Mouse (Mus musculus): ENCODE measurements around the gene Hic2. TPM values are rescaled to one million over a fixed set of nuclear protein-coding genes. Genes with fewer than 3 reads are reported as not detected.

Gene Hic2
- polyA plus RNA-seq, 1 experiment from 2014 or later: 10.8 TPM

DNA sequence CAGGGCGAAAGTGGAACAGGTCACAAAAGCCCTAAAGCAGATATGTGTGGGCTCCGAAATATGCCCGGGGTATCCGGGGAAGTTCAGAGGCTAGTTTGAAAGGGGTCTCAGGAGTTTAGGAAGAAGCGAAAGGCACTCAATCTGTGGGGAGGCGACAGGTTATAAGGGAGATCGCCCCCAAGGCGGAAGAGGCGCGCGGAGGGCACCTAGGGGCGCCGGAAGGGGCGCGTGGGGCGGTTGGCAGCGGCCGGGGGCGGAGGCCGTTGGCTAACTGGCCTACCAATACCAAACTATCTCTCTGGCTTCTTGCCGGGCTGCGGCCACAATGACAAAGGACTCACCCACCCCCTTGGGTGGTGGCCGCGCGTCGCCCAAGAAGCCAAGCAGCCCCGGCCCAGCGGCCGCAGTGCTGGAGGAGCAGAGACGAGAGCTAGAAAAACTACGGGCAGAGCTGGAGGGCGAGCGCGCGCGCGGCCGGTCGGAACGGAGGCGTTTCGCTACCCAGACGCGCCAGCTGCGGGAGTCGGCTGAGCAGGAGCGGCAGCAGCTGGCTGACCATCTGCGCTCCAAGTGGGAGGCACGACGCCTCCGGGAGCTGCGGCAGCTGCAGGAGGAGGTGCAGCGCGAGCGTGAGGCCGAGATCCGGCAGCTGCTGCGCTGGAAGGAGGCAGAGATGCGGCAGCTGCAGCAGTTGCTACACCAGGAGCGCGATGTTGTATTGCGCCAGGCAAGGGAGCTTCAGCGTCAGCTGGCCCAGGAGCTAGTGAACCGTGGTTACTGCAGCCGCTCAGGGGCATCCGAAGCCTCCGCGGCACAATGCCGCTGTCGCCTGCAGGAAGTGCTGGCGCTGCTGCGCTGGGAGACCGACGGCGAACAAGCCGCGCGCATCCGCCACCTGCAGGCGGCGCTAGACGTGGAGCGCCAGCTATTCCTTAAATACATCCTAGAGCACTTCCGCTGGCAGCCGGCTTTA is 24.7 kb upstream of the Hic2 start, which contains the start of gene Rimbp3:
Rimbp3 (plus strand) TSS at position 215 of the 973 bp plus-strand sequence.
- H3K9ac ChIP-seq (ENCODE audit: low read length): peak within 1 kb of the TSS; percentile 84
- ATAC-seq (ENCODE audit: low FRiP score) (peak; percentile 87), DNase-seq (ENCODE audit: low spot score, missing footprints) (peak; percentile 99)
- peaks cover 5% of the 10 kb centered on the region; the same call in 1 of the 2 replicates for H3K27me3 ChIP-seq (ENCODE audit: control insufficient read depth, insufficient read depth, low read length)
- H3K4me2 ChIP-seq: peak within 1 kb of the TSS; percentile 97
- peaks cover 14% of the 10 kb centered on the region for H3K4me1 ChIP-seq (ENCODE audit: control insufficient read depth, insufficient read depth, low read length)
- under 1% methylated on average over 85 of the region's 85 CpGs for WGBS
- H3K4me3 ChIP-seq (ENCODE audit: low read depth, low read length): peak within 1 kb of the TSS; percentile 54
- H3K36me3 ChIP-seq (ENCODE audit: control insufficient read depth, insufficient read depth, low read length): no peaks in the 10 kb centered on the region
- no peaks in the 10 kb centered on the region for H3K9me3 ChIP-seq (ENCODE audit: control insufficient read depth, low read length)
- peak within 1 kb of the TSS; percentile 93 for H3K27ac ChIP-seq (ENCODE audit: low read depth, low read length)

DNA sequence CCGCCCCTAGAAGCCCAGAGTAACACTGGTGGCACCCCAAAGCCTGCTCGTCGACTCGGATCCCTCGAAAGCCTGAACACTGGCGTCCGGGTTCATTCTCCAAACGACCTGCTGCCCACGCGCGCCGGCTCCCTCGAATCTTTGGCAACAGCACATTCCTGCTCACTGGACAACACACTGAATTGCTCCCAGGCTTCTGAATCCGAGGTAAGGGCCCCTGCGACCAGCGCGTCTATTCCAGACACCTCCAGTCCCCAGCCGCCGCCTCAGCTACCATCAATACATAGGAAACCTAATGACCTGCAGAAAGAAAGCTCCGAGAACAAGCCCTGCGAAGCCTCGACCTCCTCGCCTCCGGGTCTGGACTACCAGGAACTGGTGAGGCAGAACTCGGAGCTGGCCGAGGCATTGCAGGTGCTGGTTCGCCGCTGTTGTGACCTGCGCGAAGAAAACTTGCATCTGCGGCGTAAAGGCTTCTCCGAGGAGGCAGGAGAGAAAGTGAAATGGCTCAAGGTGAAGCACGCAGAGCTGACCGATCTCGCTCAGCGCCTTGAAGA is 23.9 kb upstream of the Hic2 start:
- H3K4me3 ChIP-seq (ENCODE audit: low read depth, low read length): peak overlapping the region; percentile 54
- DNase-seq (ENCODE audit: low spot score, missing footprints): no peak
- peaks cover 14% of the 10 kb centered on the region for H3K4me1 ChIP-seq (ENCODE audit: control insufficient read depth, insufficient read depth, low read length)
- no peaks in the 10 kb centered on the region for H3K36me3 ChIP-seq (ENCODE audit: control insufficient read depth, insufficient read depth, low read length)
- peaks cover 5% of the 10 kb centered on the region; the same call in 1 of the 2 replicates for H3K27me3 ChIP-seq (ENCODE audit: control insufficient read depth, insufficient read depth, low read length)
- peak; percentile 6; the same call in 1 of the 2 replicates for ATAC-seq (ENCODE audit: low FRiP score)
- no peaks in the 10 kb centered on the region for H3K9me3 ChIP-seq (ENCODE audit: control insufficient read depth, low read length)
- peak overlapping the region; percentile 93 for H3K27ac ChIP-seq (ENCODE audit: low read depth, low read length)
- 2% methylated on average over 37 of the region's 37 CpGs for WGBS
- H3K4me2 ChIP-seq: peak overlapping the region; percentile 97
- H3K9ac ChIP-seq (ENCODE audit: low read length): peak overlapping the region; percentile 84

DNA sequence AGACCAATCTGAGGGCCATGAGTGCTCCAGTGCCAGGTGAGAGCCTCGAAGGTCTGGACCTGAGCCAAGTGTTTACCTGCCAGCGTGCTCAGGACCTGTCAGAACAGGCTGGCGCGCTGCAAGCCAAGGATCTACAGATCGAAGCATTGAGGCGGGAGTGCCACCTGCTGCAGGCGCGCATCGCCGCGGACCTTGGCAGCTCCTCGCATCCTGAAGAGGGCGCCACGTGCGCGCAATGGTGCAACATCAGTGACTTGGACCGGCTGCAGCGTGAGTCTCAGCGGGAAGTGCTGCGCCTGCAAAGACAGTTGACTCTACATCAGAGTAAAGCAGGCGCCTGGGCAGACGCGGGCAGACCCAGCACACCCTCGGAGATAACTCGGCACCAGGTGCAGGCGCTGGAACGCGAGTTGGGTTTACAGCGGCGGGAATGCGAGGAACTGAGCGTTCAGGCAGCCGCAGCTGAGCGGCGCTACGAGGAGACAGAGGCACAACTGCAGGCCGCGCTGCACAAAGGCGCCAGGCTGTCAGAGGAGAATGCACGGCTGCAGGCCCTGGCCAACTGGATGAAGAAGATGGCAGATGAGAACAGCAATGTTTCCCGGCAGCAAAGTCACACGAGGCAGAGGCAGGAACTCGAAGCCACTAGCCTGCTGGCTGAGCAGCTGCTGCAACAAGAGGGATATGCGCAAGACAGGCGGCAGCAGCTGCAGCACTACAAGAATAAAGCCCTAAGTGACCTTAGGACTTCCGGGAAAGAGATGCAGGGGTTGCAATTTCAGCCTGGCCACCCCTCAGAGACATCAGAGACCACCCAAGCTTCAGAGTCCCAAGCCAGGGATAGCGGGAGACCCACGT is 23.2 kb upstream of the Hic2 start:
- Histone ChIP-seq H3K4me3 (ENCODE audit: low read depth, low read length) (peak overlapping the region; percentile 54), H3K4me2 (peak overlapping the region; percentile 97), H3K9me3 (ENCODE audit: control insufficient read depth, low read length) (no peaks in the 10 kb centered on the region), H3K27me3 (ENCODE audit: control insufficient read depth, insufficient read depth, low read length) (peaks cover 5% of the 10 kb centered on the region; the same call in 1 of the 2 replicates), H3K27ac (ENCODE audit: low read depth, low read length) (no peak overlapping the region), H3K36me3 (ENCODE audit: control insufficient read depth, insufficient read depth, low read length) (no peaks in the 10 kb centered on the region), H3K4me1 (ENCODE audit: control insufficient read depth, insufficient read depth, low read length) (peaks cover 14% of the 10 kb centered on the region), H3K9ac (ENCODE audit: low read length) (peak overlapping the region; percentile 84)
- peak; percentile 71 for ATAC-seq (ENCODE audit: low FRiP score)
- WGBS: 8% methylated on average over 48 of the region's 48 CpGs
- DNase-seq (ENCODE audit: low spot score, missing footprints): peak; percentile 98

DNA sequence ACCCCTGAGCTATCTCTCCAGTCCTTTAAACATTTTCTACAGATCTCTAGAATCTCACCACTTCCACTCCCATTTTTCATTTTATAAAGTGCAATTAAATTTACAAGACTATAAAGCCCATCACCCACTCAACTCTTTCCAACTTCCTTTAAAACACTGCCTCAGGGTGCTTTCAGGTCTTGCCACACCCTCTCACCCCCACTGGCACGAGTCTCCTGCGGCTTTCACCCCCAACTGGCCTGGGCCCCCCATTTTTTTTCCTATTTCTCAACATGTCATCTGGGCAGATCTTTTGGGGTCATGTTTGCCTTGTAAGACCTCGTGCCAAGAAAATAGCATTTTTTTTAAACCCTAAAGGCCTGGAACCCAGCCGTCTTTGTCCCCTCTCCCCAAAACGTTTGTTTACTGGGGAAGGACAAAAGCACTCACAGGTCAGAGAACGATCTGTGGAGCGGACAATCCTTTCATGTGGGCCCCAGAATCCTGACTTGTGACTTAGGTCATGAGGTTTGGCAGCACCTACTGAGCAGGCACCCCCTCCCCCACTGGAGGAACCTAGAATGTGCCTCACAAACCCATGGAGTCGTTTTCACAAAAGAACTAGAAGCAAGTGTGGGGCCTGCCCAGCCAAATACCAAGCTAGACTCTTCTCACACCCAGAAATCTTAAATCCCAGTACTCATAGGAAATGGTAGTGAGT is 16.3 kb upstream of the Hic2 start:
- DNase-seq (ENCODE audit: low spot score, missing footprints): no peak
- H3K9me3 ChIP-seq (ENCODE audit: control insufficient read depth, low read length): no peaks in the 10 kb centered on the region
- no peaks in the 10 kb centered on the region for H3K27me3 ChIP-seq (ENCODE audit: control insufficient read depth, insufficient read depth, low read length)
- H3K4me2 ChIP-seq: no peak overlapping the region
- ATAC-seq (ENCODE audit: low FRiP score): no peak
- no peak overlapping the region for H3K4me3 ChIP-seq (ENCODE audit: low read depth, low read length)
- WGBS: 63% methylated on average over 8 of the region's 8 CpGs
- H3K36me3 ChIP-seq (ENCODE audit: control insufficient read depth, insufficient read depth, low read length): no peaks in the 10 kb centered on the region
- no peaks in the 10 kb centered on the region for H3K4me1 ChIP-seq (ENCODE audit: control insufficient read depth, insufficient read depth, low read length)
- no peak overlapping the region for H3K27ac ChIP-seq (ENCODE audit: low read depth, low read length)
- no peak overlapping the region for H3K9ac ChIP-seq (ENCODE audit: low read length)

DNA sequence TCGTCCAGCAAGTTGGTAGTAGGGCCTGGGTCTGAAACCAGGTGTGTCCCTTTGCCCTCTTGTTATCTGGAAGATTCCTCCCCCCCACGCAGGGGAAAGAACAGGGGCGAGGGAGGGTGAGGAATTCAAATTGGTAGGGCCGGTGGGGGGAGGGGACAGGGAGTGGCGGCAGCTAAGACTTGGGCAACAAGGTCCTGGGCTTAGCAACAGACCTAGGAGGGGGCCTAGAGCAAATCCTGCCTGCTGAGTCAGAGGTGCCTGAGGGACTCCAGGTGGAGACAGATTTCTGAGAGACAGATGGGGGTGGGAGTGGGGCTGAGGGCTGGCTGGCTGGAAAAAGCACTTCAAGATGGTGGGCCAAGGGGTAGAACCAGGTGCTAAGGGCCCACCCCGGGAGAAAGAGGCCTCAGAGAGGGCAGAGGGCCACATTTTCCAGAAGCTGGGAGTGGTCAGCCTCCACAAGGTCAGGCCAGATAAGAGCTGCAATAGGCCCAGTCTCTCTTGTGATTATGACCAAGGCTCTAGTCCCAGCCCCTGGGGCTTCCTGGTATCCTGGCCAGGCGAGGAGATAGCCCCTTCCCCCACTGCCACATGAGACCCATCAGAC is 13.1 kb upstream of the Hic2 start:
- 40% methylated on average over 7 of the region's 7 CpGs for WGBS
- H3K4me2 ChIP-seq: no peak overlapping the region
- H3K27me3 ChIP-seq (ENCODE audit: control insufficient read depth, insufficient read depth, low read length): no peaks in the 10 kb centered on the region
- H3K9ac ChIP-seq (ENCODE audit: low read length): no peak overlapping the region
- no peaks in the 10 kb centered on the region for H3K4me1 ChIP-seq (ENCODE audit: control insufficient read depth, insufficient read depth, low read length)
- H3K36me3 ChIP-seq (ENCODE audit: control insufficient read depth, insufficient read depth, low read length): no peaks in the 10 kb centered on the region
- no peak overlapping the region for H3K4me3 ChIP-seq (ENCODE audit: low read depth, low read length)
- no peaks in the 10 kb centered on the region for H3K9me3 ChIP-seq (ENCODE audit: control insufficient read depth, low read length)
- DNase-seq (ENCODE audit: low spot score, missing footprints) (no peak), ATAC-seq (ENCODE audit: low FRiP score) (no peak)
- no peak overlapping the region for H3K27ac ChIP-seq (ENCODE audit: low read depth, low read length)

DNA sequence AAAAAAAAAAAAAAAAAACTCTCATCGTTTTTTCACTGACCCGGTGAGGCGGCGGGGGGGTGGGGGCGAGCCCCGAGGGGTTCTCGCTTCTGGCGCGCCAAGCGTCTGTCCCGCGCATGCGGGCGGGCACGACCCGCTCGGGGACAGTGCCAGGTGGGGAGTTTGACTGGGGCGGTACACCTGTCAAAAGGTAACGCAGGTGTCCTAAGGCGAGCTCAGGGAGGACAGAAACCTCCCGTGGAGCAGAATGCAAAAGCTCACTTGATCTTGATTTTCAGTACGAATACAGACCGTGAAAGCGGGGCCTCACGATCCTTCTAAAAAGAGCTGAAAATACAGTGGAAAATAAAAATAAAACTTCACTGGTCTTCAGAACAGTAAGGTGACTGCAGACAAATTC is 11.2 kb upstream of the Hic2 start:
- peak; percentile 100 for ATAC-seq (ENCODE audit: low FRiP score)
- WGBS: 36% methylated on average over 25 of the region's 25 CpGs
- no peaks in the 10 kb centered on the region for H3K36me3 ChIP-seq (ENCODE audit: control insufficient read depth, insufficient read depth, low read length)
- no peak overlapping the region for H3K4me2 ChIP-seq
- H3K4me1 ChIP-seq (ENCODE audit: control insufficient read depth, insufficient read depth, low read length): no peaks in the 10 kb centered on the region
- H3K9ac ChIP-seq (ENCODE audit: low read length): no peak overlapping the region
- H3K9me3 ChIP-seq (ENCODE audit: control insufficient read depth, low read length): no peaks in the 10 kb centered on the region
- H3K27ac ChIP-seq (ENCODE audit: low read depth, low read length): no peak overlapping the region
- no peak overlapping the region for H3K4me3 ChIP-seq (ENCODE audit: low read depth, low read length)
- DNase-seq (ENCODE audit: low spot score, missing footprints): peak; percentile 97
- H3K27me3 ChIP-seq (ENCODE audit: control insufficient read depth, insufficient read depth, low read length): no peaks in the 10 kb centered on the region

DNA sequence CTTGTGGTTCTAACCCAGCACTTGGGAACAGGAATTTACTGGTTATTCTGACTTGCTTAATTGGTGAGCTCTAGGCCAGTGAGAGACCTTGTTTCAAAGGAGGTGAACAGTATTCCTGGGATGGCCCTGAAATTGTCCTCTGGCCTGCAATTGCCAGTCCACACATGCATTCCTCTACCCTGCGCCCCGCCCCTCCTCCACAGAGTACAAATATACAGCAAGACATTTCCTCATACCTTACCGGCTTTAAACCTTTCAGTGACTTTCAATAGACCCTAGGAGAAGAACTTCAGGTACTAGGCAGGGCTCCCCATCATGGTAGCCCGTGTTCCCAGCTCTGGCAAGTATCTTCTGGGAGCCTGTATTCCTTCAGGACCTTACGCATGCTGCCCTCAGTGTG is 7.8 kb upstream of the Hic2 start:
- no peak for DNase-seq (ENCODE audit: low spot score, missing footprints)
- Histone ChIP-seq H3K9ac (ENCODE audit: low read length) (no peak overlapping the region), H3K27ac (ENCODE audit: low read depth, low read length) (no peak overlapping the region), H3K4me1 (ENCODE audit: control insufficient read depth, insufficient read depth, low read length) (no peaks in the 10 kb centered on the region), H3K36me3 (ENCODE audit: control insufficient read depth, insufficient read depth, low read length) (no peaks in the 10 kb centered on the region), H3K4me2 (no peak overlapping the region), H3K9me3 (ENCODE audit: control insufficient read depth, low read length) (no peaks in the 10 kb centered on the region; the same call in 1 of the 2 replicates), H3K27me3 (ENCODE audit: control insufficient read depth, insufficient read depth, low read length) (no peaks in the 10 kb centered on the region), H3K4me3 (ENCODE audit: low read depth, low read length) (no peak overlapping the region)
- WGBS: 88% methylated on average over 5 of the region's 5 CpGs
- ATAC-seq (ENCODE audit: low FRiP score): no peak

DNA sequence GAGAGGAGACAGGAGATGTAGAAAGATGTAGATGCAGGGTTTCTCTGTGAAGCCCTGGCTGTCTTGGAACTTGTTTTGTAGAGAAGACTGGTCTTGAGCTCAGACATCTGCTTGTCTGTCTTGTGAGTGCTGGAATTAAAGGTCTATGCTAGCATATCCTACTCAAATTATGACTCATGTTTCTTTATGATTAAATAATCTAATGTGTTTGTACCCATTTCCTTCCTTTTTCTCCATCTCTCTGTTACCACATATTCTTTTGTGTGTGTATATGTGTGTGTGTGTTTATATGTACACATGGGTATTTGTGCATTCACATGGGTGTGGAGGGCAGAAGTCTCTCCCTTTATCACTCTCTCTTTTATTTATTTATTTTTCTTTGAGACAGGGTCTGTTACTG is 6.9 kb upstream of the Hic2 start:
- no peak overlapping the region for H3K4me2 ChIP-seq
- H3K27ac ChIP-seq (ENCODE audit: low read depth, low read length): no peak overlapping the region
- H3K4me3 ChIP-seq (ENCODE audit: low read depth, low read length): no peak overlapping the region
- H3K36me3 ChIP-seq (ENCODE audit: control insufficient read depth, insufficient read depth, low read length): no peaks in the 10 kb centered on the region
- H3K9ac ChIP-seq (ENCODE audit: low read length): no peak overlapping the region
- ATAC-seq (ENCODE audit: low FRiP score) (no peak), DNase-seq (ENCODE audit: low spot score, missing footprints) (no peak)
- H3K27me3 ChIP-seq (ENCODE audit: control insufficient read depth, insufficient read depth, low read length): no peaks in the 10 kb centered on the region
- no peaks in the 10 kb centered on the region; the same call in 1 of the 2 replicates for H3K9me3 ChIP-seq (ENCODE audit: control insufficient read depth, low read length)
- H3K4me1 ChIP-seq (ENCODE audit: control insufficient read depth, insufficient read depth, low read length): no peaks in the 10 kb centered on the region
